Mouse (Mus musculus) brain, adult 2 months (tissue): Measurements from ENCODE around the gene Snrpf.

Source experiments
- DNase-seq: peaks from one replicate; pipeline ENCODE4 v3.0.0; 2011; ENCODE audit warnings: low read depth, low spot score

Gene Snrpf

GRCm38 (mm10) chr10:93589281-93589848 is at the start of gene Snrpf:
Snrpf (minus strand) TSS chr10:93589706.
- peak; percentile 98 for DNase-seq

- DNase-seq = peak; percentile 63
Measured at GRCm38 (mm10) chr10:93635941-93636340, 46.4 kb upstream of the Snrpf start.

- DNase-seq = no peak
Measured at GRCm38 (mm10) chr10:93633971-93634370, 44.5 kb upstream of the Snrpf start.

DNA sequence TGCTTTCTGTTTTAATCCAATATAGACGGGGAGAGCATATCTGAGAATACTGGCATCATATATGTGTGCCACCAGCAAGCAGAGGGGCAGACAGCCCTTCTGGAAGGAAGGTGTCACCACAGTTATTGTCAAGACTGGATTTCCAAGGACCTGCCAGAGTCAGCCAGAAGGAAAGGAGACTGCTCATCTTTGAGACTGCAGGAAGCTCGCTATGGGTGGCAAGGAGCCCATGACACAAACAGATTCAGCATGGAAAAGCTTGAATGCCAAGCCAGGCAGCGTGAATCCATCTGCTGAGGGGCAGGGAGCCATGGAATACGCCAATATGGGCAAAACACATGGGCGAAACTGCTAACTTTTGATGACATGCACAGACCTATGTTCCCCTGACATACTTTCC is 44.1 kb upstream of the Snrpf start:
- DNase-seq = peak; percentile 97

GRCm38 (mm10) chr10:93632086-93632485 is 42.6 kb upstream of the Snrpf start:
- no peak for DNase-seq

DNA sequence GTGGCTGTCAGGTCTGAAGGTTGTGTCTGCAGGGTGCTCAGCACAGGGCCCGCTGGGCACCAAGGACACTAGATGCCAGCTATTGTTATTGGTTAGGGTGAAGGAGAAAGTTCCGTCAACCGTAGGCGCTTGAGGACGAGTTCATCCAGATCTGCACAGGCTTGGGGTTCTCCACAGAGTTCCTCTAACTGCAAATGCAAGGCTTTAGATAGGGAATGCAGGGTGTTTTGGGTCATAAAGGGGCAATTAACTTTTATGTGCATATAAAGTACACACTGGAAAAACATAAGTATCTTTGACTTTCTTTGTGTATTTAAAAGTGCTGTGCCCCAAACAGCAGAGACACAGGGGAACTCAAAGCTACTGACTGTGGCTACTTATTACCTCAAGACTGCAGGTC is 40.8 kb upstream of the Snrpf start:
- no peak for DNase-seq

DNA sequence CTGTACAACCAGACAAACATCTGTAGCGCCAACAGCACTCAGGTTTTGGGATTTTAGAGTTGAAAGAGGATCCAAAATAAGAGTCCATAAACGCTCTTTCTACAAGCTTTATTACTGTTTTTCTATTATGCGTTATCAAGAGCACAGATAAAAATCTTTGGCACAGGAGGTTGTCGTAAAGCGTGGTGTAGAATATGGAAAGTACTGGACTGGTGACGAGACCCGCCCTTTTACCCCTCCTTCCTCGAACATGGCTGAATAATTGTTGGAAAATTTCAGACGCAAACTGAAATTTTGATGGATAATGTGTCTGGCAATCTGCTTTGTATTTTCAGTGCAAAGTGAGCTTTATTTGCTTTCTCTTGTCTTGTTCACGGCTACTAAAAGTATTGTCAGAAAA is 34.6 kb upstream of the Snrpf start:
- no peak for DNase-seq

GRCm38 (mm10) chr10:93623725-93624124 is 34.2 kb upstream of the Snrpf start:
- no peak for DNase-seq

GRCm38 (mm10) chr10:93620438-93621179 is 31.1 kb upstream of the Snrpf start:
- DNase-seq = no peak

DNA sequence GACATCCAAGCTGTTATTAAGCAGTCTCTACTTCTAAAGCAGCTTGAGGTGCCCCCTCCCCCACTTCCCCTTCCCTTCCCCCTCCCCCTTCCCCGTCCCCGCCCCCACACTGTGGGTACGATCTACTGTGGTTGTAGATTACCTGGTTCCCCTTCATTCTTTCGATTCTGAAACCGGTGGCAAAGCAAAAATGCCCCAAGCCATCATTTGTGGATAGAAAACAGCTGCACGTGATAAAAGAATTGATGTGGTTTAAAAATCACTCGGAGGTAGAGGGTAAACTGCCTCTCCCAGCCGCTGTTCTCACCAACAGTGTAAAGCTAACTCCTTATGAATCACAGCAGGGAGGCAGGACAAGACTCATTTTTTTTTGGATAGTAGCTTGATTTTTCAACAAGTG is 25.3 kb upstream of the Snrpf start:
- DNase-seq = no peak

DNA sequence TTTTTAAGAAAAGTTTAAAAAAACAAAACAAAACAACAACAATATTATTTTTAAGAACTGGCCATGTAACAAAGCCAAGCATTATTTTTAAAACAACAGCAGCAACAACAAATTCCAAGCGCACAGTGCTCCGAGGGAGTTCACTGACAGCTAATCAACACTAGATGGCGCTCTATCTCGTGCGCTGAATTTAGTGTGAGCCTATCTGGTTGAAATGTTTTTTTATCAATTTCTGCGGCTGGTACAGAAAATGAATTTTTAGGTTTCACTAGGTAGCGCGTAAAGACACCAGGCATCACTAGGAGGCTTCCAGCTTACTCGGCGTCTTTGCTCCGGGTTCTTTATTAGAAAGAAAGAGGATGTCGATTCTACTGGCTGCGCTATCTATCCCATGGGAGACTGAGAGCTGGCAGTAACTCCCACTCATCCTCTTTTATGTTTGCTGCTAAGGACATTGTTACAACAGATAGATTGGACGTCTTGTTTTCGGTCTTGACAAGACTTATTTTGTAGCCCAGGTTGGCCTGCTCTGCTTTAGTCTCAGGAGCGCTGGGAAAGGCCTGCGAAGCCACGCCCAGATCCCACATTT is 22.0 kb upstream of the Snrpf start:
- peak; percentile 79 for DNase-seq

DNA sequence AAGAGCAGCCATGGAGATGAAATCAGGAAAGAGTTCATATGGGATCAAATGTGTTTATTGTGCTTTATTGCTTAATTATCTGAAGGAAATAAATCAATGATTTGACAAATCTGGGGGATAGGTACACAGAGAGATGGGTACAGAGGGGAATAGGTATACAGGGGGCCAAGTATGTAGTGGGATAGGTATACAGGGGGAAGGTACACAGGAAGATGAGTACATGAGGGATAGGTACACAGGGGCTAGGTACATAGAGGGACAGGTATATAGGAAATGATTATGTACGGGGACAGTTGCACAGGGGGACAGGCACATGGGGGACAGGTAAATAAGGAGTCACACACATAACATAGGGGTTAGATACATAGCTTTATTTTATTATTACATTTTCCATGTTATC is 21.4 kb upstream of the Snrpf start:
- DNase-seq = no peak

GRCm38 (mm10) chr10:93609236-93609635 is 19.7 kb upstream of the Snrpf start:
- no peak for DNase-seq

DNA sequence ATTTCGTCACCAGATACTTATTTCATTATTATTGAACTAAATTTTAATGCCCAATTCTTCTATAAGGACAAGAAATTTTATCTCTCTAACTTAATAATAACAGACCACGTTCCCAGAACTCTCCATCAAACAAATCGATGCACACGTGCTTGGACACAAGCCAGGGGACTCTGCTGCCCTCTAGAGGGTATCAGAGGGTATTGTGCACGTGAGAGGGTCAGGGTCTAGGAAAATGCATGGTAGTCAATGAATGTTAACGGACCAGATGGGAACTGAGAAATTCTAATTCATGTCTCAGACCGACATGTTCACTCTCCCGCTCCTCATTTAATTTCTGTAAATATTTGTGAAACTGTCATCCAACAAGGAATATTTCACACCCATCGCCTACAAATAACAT is 18.5 kb upstream of the Snrpf start:
- DNase-seq = peak; percentile 27

DNA sequence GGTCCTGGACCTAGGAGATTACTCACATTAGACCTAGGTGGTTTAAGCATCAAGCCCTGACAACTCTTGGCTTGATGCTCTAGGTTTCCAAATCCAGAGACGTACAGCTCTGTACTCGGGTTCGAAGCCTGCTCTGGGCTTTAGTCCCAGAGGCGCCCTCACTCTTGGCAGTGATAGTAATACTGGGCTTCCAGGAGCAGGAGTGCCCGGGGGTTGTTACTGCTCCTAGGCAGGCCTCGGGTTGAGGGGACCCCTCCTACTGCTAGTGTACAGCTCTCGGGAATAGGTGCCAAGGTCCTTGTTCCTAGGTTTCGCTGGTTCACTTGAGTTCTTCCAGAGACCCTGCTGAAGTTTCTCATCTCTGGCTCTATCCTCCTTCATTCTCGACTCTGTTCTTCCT is 16.8 kb upstream of the Snrpf start:
- no peak for DNase-seq

GRCm38 (mm10) chr10:93603256-93603655 is 13.8 kb upstream of the Snrpf start:
- no peak for DNase-seq

DNA sequence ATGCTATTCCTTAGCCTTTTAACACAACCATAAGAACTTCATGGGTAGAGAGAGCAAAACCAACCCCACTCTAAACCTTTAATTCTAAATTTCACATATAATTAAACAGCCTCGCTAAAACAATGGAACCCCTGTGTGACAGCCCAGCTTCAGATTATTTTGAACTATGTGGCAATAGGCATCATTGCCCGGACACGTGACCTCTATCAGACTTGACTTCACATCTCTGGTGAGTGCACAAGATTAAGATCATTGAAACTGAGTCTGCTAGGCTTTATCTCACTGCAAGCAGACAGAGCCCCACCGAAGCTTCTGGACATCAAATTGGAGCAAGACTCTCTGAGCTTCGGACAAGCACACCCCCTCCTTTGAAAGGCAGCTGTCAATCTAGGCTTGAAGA is 12.8 kb upstream of the Snrpf start:
- DNase-seq = no peak

- DNase-seq = no peak
Measured at GRCm38 (mm10) chr10:93596641-93597040, 7.1 kb upstream of the Snrpf start.

- DNase-seq = no peak
Measured at GRCm38 (mm10) chr10:93595831-93596230, 6.3 kb upstream of the Snrpf start.

DNA sequence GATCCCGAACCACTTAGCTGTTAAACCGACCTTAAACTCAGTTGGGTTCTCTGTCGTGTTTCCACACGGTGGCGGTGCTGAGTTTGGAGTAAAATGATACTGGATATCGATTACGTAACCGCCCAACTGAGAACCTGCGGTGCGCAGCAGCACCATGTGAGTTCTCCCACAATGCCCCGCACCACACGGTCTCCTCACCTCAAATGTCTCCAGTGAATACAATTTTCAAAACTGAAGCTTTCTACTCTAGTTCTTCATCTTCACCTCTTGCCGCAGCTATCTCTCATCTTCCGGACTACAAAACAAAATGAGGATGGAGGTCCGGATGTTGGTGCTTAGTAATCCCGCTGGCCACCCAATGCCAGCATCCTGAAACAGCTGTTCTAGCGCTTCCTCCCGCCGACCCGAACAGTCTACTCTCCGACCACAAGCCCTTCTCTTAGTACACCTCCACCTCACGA is 4.5 kb upstream of the Snrpf start:
- DNase-seq = peak; percentile 97

DNA sequence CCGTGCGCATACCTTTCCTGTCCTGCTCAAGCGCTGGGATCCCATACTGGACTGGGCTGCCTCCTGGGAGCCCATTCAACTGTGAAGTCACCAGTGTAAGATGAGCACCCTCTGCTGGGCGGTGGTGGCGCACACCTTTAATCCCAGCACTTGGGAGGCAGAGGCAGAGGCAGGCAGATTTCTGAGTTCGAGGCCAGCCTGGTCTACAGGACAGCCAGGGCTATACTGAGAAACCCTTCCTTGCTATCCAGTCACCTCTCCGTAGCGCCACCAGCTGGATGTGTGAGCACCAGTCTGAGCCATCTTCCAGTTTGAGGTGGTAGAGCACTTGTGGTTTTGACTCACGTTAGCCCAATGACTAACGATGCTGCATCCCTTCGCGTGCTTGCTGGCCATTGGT is 3.0 kb upstream of the Snrpf start:
- DNase-seq = no peak

DNA sequence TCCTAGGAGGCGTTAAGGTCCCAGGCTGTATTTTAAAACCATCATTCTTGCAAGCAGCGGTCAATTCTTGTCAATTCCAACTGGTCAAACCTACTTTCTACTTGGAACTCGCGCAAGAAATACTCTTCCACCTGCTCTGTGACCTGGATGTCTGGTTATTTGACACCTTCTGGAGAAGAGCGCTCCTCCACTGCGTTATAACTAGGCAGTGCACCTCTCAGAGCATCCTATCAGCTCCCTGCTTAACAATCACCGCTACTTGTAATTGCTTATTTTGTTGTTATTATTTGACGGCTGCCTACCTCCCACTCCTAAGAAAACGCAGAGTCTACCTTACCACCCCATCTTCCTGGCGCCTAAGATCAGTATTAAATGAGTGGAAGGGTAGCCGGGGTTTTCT is 710 bp downstream of the Snrpf start:
- peak; percentile 37 for DNase-seq

DNA sequence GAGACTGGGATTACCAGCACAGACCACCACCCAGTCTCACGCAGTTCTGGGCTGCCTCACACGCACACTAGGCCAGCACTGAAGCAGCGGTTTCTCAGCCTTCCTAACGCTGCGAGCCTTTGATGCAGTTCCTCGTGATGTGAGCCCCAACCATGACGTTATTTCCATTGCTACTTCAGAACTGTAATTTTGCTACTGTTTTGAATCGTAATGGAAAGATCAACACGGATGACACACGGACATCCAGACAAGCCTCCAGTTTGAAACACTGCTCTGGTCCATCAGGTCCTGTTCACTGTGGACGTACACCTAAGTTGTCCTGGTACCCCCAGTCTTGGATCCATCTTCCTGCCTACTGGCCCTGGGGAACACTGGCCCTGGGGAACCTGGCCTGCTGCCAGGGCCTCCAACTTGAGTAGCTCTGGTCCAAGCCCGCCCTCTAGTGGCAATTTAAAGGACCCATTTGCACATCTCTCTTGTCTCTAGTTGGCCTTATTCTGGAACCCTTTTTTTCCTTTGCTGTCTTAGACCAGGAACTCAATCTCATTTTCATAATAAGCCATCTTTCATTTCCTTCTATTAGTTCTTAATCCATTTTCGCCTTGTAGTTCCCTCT is 12.1 kb downstream of the Snrpf start:
- DNase-seq = peak; percentile 92
